15 mouse cellular contexts compared by ENCODE assay signal in genomic region chr2:4535187-4535864, GRCm38 (mm10).
"Had no signal": no experiment of that assay in that cellular context is flagged by ENCODE, and none has a peak within 500 bp of the region (broad histone marks: within the 10 kb centered on the region; RNA-seq: fewer than 3 reads in every experiment).

No protein-coding gene starts in this region.

- H3K9me3 ChIP-seq: neural tube, embryonic 15.5 days; stomach, embryonic 15.5 days had no signal

- H3K4me1 ChIP-seq: neural tube, embryonic 15.5 days; stomach, embryonic 15.5 days had no signal

- H3K4me3 ChIP-seq: neural tube, embryonic 15.5 days; stomach, embryonic 15.5 days had no signal

- H3K36me3 ChIP-seq: stomach, embryonic 15.5 days had no signal

- H3K4me2 ChIP-seq: neural tube, embryonic 15.5 days; stomach, embryonic 15.5 days had no signal

- H3K27me3 ChIP-seq: neural tube, embryonic 15.5 days; stomach, embryonic 15.5 days had no signal

- H3K27ac ChIP-seq: neural tube, embryonic 15.5 days; stomach, embryonic 15.5 days; stomach, postnatal 0 days had no signal

- DNase-seq: retina, postnatal 1 day; right cerebral cortex, adult 18-20 months; right cerebral cortex, postnatal 14 days; right cerebral cortex, postnatal 25 days; right cerebral cortex, postnatal 4 days; spleen, adult 18-20 months; thymus, adult 18-20 months; thymus, adult 2 months; thymus, postnatal 14 days; thymus, postnatal 25 days; thymus, postnatal 36 days; thymus, postnatal 4 days had no signal

- H3K9ac ChIP-seq: neural tube, embryonic 15.5 days; stomach, embryonic 15.5 days had no signal
